Mouse (Mus musculus): ENCODE data around the gene Gm5134. TPM values are rescaled to one million over a fixed set of nuclear protein-coding genes. Genes with fewer than 3 reads are reported as not detected.

Gm5134 gene
- total and polyA plus RNA-seq, 3 experiments, result not detected

- Histone ChIP-seq H3K4me3 (ENCODE audit: control insufficient read depth in 1 of 2, insufficient read depth in 1 of 2, low read depth in 2 of 2, low read length in 2 of 2) (no peak overlapping the region), H3K27me3 (ENCODE audit: control insufficient read depth in 1 of 2, insufficient read depth in 2 of 2, low read length in 2 of 2) (no peaks in the 10 kb centered on the region), H3K4me1 (ENCODE audit: control insufficient read depth in 1 of 2, insufficient read depth in 2 of 2, low read length in 2 of 2) (peaks cover 8 to 32% of the 10 kb centered on the region in 2 experiments), H3K36me3 (ENCODE audit: control insufficient read depth in 1 of 2, insufficient read depth in 2 of 2, low read length in 2 of 2) (peaks cover 0 to 21% of the 10 kb centered on the region in 2 experiments; a peak in 2 of 4 replicates), H3K27ac (ENCODE audit: control insufficient read depth, low read depth, low read length) (no peak overlapping the region), H3K9me3 (replicated peaks; ENCODE audit: insufficient read depth, low read length) (no peaks in the 10 kb centered on the region), H3K9ac (ENCODE audit: control insufficient read depth, low read depth, low read length, poor library complexity, severe bottlenecking) (no peak overlapping the region), H3K79me2 (ENCODE audit: control insufficient read depth, insufficient read depth, low read length, poor library complexity) (no peaks in the 10 kb centered on the region)
- DNase-seq (ENCODE audit: low read depth, low spot score), result no peak
- TF ChIP-seq MEF2A (IDR thresholded peaks at IDR 0.05; ENCODE audit: extremely low read depth, insufficient replicate concordance, low read depth, low read length, poor library complexity, severe bottlenecking) (no peak), ETS1 (IDR thresholded peaks at IDR 0.05; ENCODE audit: low read depth, low read length) (no peak), E2F4 (IDR thresholded peaks at IDR 0.05; ENCODE audit: borderline replicate concordance, low read depth, low read length) (no peak), CHD1 (IDR thresholded peaks at IDR 0.05; ENCODE audit: low read depth, low read length) (no peak), HCFC1 (IDR thresholded peaks at IDR 0.05; ENCODE audit: low read depth, low read length) (no peak), GATA1 (IDR thresholded peaks at IDR 0.05; ENCODE audit: low read depth, low read length) (no peak), KAT2A (conservative IDR thresholded peaks at IDR 0.05; ENCODE audit: low read depth, low read length) (no peak), ZKSCAN1 (IDR thresholded peaks at IDR 0.05; ENCODE audit: low read depth, low read length) (no peak), TCF12 (IDR thresholded peaks at IDR 0.05; ENCODE audit: low read depth, low read length) (no peak), MXI1 (IDR thresholded peaks at IDR 0.05; ENCODE audit: low read depth, low read length) (no peak), POLR2A (IDR thresholded peaks at IDR 0.05; ENCODE audit: control insufficient read depth in 1 of 2, insufficient read depth in 1 of 2, low read depth in 1 of 2, low read length in 2 of 2, poor library complexity in 1 of 2) (no peak), TAL1 (IDR thresholded peaks at IDR 0.05; ENCODE audit: low read length) (no peak), JUND (IDR thresholded peaks at IDR 0.05; ENCODE audit: low read depth, low read length) (no peak), BHLHE40 (IDR thresholded peaks at IDR 0.05; ENCODE audit: borderline replicate concordance, low read depth, low read length) (no peak), MYC (IDR thresholded peaks at IDR 0.05; ENCODE audit: low read depth, low read length) (no peak), MAZ (IDR thresholded peaks at IDR 0.05; ENCODE audit: low read depth, low read length) (no peak), NELFE (IDR thresholded peaks at IDR 0.05; ENCODE audit: low read depth, low read length) (no peak), MAFK (IDR thresholded peaks at IDR 0.05; ENCODE audit: borderline replicate concordance, low read depth, low read length) (no peak), NRF1 (IDR thresholded peaks at IDR 0.05; ENCODE audit: insufficient read depth, low read depth, low read length, poor library complexity, severe bottlenecking) (no peak)
Observed at GRCm38 (mm10) chr10:75944066-75944772, 10.1 kb upstream of the Gm5134 start.

DNA sequence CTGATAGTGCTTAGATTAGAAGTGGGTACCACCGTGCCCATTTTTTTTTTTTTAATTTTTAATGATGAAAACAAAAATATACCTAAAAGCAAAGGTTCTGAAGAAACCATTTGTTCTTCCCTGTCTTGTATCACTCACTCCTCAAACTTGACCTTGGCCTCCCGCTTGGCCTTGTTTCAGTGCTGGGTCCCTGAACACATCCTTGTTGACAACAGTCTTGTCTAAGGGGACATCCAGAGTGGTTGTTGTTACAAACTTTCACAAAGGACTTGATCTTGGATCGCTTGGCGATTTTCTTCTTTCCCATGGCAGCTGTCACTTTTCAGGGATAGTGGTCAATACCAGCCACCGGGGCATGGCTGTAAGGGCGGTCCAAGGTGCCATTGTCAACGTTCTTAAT lies 9.1 kb upstream of the Gm5134 start:
- TF ChIP-seq MXI1 (IDR thresholded peaks at IDR 0.05; ENCODE audit: low read depth, low read length) (no peak), SIN3A (IDR thresholded peaks at IDR 0.05; ENCODE audit: low read length) (no peak), NELFE (IDR thresholded peaks at IDR 0.05; ENCODE audit: low read depth, low read length) (no peak), MEF2A (IDR thresholded peaks at IDR 0.05; ENCODE audit: extremely low read depth, insufficient replicate concordance, low read depth, low read length, poor library complexity, severe bottlenecking) (no peak), CTCF (IDR thresholded peaks at IDR 0.05 in 2 of 3, conservative IDR thresholded peaks at IDR 0.05 in 1 of 3; ENCODE audit: control insufficient read depth in 1 of 3, insufficient read depth in 1 of 3, low read depth in 2 of 3, low read length in 3 of 3, poor library complexity in 1 of 3, severe bottlenecking in 1 of 3) (no peak), ZNF384 (IDR thresholded peaks at IDR 0.05; ENCODE audit: low read depth, low read length) (no peak), BHLHE40 (IDR thresholded peaks at IDR 0.05; ENCODE audit: borderline replicate concordance, low read depth, low read length) (no peak), POLR2AphosphoS2 (IDR thresholded peaks at IDR 0.05; ENCODE audit: low read length) (no peak), MAFK (IDR thresholded peaks at IDR 0.05; ENCODE audit: borderline replicate concordance, low read depth, low read length) (no peak), CHD1 (IDR thresholded peaks at IDR 0.05; ENCODE audit: low read depth, low read length) (no peak)
- H3K4me1 ChIP-seq (ENCODE audit: control insufficient read depth in 1 of 2, insufficient read depth in 2 of 2, low read length in 2 of 2), result peaks cover under 1 to 24% of the 10 kb centered on the region in 2 experiments; a peak in 3 of 4 replicates
- H3K36me3 ChIP-seq (ENCODE audit: control insufficient read depth in 1 of 2, insufficient read depth in 2 of 2, low read length in 2 of 2), result peaks cover 0 to 12% of the 10 kb centered on the region in 2 experiments; a peak in 2 of 4 replicates
- no peak overlapping the region for H3K27ac ChIP-seq (ENCODE audit: control insufficient read depth, low read depth, low read length)
- no peaks in the 10 kb centered on the region; a peak in 1 of 4 replicates for H3K27me3 ChIP-seq (ENCODE audit: control insufficient read depth in 1 of 2, insufficient read depth in 2 of 2, low read length in 2 of 2)
- H3K9me3 ChIP-seq (replicated peaks; ENCODE audit: insufficient read depth, low read length), result no peaks in the 10 kb centered on the region
- no peaks in the 10 kb centered on the region for H3K79me2 ChIP-seq (ENCODE audit: control insufficient read depth, insufficient read depth, low read length, poor library complexity)
- no peak overlapping the region for H3K9ac ChIP-seq (ENCODE audit: control insufficient read depth, low read depth, low read length, poor library complexity, severe bottlenecking)
- no peak overlapping the region for H3K4me3 ChIP-seq (ENCODE audit: control insufficient read depth in 1 of 2, insufficient read depth in 1 of 2, low read depth in 2 of 2, low read length in 2 of 2)
- no peak for DNase-seq (ENCODE audit: low read depth, low spot score)
